In genomic region chr12:80917764-80918163, GRCm38 (mm10) we compare ENCODE assay signal across 10 mouse cellular contexts. TPM values are rescaled to one million over a fixed set of nuclear protein-coding genes. Genes with fewer than 3 reads are reported as not detected.
A peak's percentile ranks its signal among the peaks of the same experiment; 100 is the strongest.
DNase-seq lines count a peak whose midpoint lies in the region; TF ChIP-seq lines count a peak whose summit lies in the region.
"Had no signal": no experiment of that assay in that cellular context is flagged by ENCODE, and none has a peak within 500 bp of the region (broad histone marks: within the 10 kb centered on the region; RNA-seq: fewer than 3 reads in every experiment).

No protein-coding gene starts in this region.

- no peak for TF ChIP-seq EP300 in MEL (IDR thresholded peaks at IDR 0.05; ENCODE audit: low read depth in 1 of 2, low read length in 2 of 2)

- H3K36me3 ChIP-seq in MEL (ENCODE audit: control insufficient read depth in 1 of 2, insufficient read depth in 2 of 2, low read length in 2 of 2), result no peaks in the 10 kb centered on the region; a peak in 1 of 4 replicates
- no peaks in the 10 kb centered on the region for H3K36me3 ChIP-seq in embryonic facial prominence, embryonic 10.5 days (replicated peaks)
- H3K36me3 ChIP-seq: embryonic facial prominence, embryonic 12.5 days; liver, embryonic 15.5 days had no signal

- H3K27me3 ChIP-seq in MEL (ENCODE audit: control insufficient read depth in 1 of 2, insufficient read depth in 2 of 2, low read length in 2 of 2), result peaks cover 0 to 1% of the 10 kb centered on the region in 2 experiments; a peak in 1 of 4 replicates
- H3K27me3 ChIP-seq in embryonic facial prominence, embryonic 10.5 days (replicated peaks; ENCODE audit: low read depth, poor library complexity, severe bottlenecking), result peaks cover 6% of the 10 kb centered on the region; the same call in 1 of the 2 replicates
- H3K27me3 ChIP-seq: embryonic facial prominence, embryonic 12.5 days had no signal

- 0 out of 4 replicates have a peak, but pooled peaks cover 0 to 2% of the 10 kb centered on the region in 2 experiments for H3K4me1 ChIP-seq in MEL (ENCODE audit: control insufficient read depth in 1 of 2, insufficient read depth in 2 of 2, low read length in 2 of 2)
- H3K4me1 ChIP-seq in embryonic facial prominence, embryonic 10.5 days, result peaks cover 4% of the 10 kb centered on the region

- peak; percentile 44 for DNase-seq in kidney, adult 9 months
- DNase-seq in kidney, adult 11 months, result no peak
- peak; percentile 70 for DNase-seq in MEL (ENCODE audit: low read depth, low spot score)
- DNase-seq in embryonic facial prominence, embryonic 10.5 days (ENCODE audit: low spot score), result peak; percentile 21
- peak; percentile 74 for DNase-seq in naive thymus-derived CD4-positive, alpha-beta T cell, adult 2 months (ENCODE audit: low read depth)
- DNase-seq in left cerebral cortex, adult 8-10 months (ENCODE audit: low spot score in 2 of 2), result no peak
- no peak for DNase-seq in layer of hippocampus, adult 9-11 months
- DNase-seq in right cerebral cortex, postnatal 4 days, result no peak

- TF ChIP-seq RAD21 in MEL (IDR thresholded peaks at IDR 0.05; ENCODE audit: low read depth, low read length), result peak; percentile 42

- H3K4me3 ChIP-seq in MEL (ENCODE audit: control insufficient read depth in 1 of 2, insufficient read depth in 1 of 2, low read depth in 2 of 2, low read length in 2 of 2), result no peak overlapping the region
- H3K4me3 ChIP-seq in embryonic facial prominence, embryonic 10.5 days, result no peak overlapping the region
- H3K4me3 ChIP-seq: embryonic facial prominence, embryonic 12.5 days; liver, embryonic 15.5 days had no signal

- WGBS in embryonic facial prominence, embryonic 10.5 days, result 61% methylated on average over 7 of the region's 7 CpGs

- TF ChIP-seq POLR2A in MEL (IDR thresholded peaks at IDR 0.05; ENCODE audit: control insufficient read depth in 1 of 2, insufficient read depth in 1 of 2, low read depth in 1 of 2, low read length in 2 of 2, poor library complexity in 1 of 2), result no peak

- no peaks in the 10 kb centered on the region for H3K9me3 ChIP-seq in MEL (replicated peaks; ENCODE audit: insufficient read depth, low read length)
- H3K9me3 ChIP-seq in embryonic facial prominence, embryonic 10.5 days, result no peaks in the 10 kb centered on the region
- H3K9me3 ChIP-seq: embryonic facial prominence, embryonic 12.5 days; liver, embryonic 15.5 days had no signal

- no peaks in the 10 kb centered on the region for H3K79me2 ChIP-seq in MEL (ENCODE audit: control insufficient read depth, insufficient read depth, low read length, poor library complexity)

- no peak overlapping the region for H3K9ac ChIP-seq in MEL (ENCODE audit: control insufficient read depth, low read depth, low read length, poor library complexity, severe bottlenecking)
- H3K9ac ChIP-seq: embryonic facial prominence, embryonic 12.5 days; liver, embryonic 15.5 days had no signal

- TF ChIP-seq CTCF in MEL (IDR thresholded peaks at IDR 0.05 in 2 of 3, conservative IDR thresholded peaks at IDR 0.05 in 1 of 3; ENCODE audit: control insufficient read depth in 1 of 3, insufficient read depth in 1 of 3, low read depth in 2 of 3, low read length in 3 of 3, poor library complexity in 1 of 3, severe bottlenecking in 1 of 3), result peak; percentile 75 to 91 (median 82)

- H3K27ac ChIP-seq in MEL (ENCODE audit: control insufficient read depth, low read depth, low read length), result no peak overlapping the region
- H3K27ac ChIP-seq in embryonic facial prominence, embryonic 10.5 days (replicated peaks), result no peak overlapping the region
- H3K27ac ChIP-seq: embryonic facial prominence, embryonic 12.5 days; liver, embryonic 15.5 days had no signal

TF ChIP-seq in MEL, 35 proteins besides CTCF, POLR2A, EP300 and RAD21:
- TF ChIP-seq MAZ (IDR thresholded peaks at IDR 0.05; ENCODE audit: low read depth, low read length) (no peak), BHLHE40 (IDR thresholded peaks at IDR 0.05; ENCODE audit: borderline replicate concordance, low read depth, low read length) (peak; percentile 77), E2F4 (IDR thresholded peaks at IDR 0.05; ENCODE audit: borderline replicate concordance, low read depth, low read length) (no peak), UBTF (IDR thresholded peaks at IDR 0.05; ENCODE audit: borderline replicate concordance, insufficient read depth, low read depth, low read length) (no peak), MAX (IDR thresholded peaks at IDR 0.05; ENCODE audit: low read length) (no peak), SMC3 (IDR thresholded peaks at IDR 0.05; ENCODE audit: low read depth, low read length) (peak; percentile 64), KAT2A (conservative IDR thresholded peaks at IDR 0.05; ENCODE audit: low read depth, low read length) (no peak), ZC3H11A (IDR thresholded peaks at IDR 0.05; ENCODE audit: low read depth, low read length) (no peak), MYC (IDR thresholded peaks at IDR 0.05; ENCODE audit: low read depth, low read length) (no peak), TCF12 (IDR thresholded peaks at IDR 0.05; ENCODE audit: low read depth, low read length) (no peak), ZNF384 (IDR thresholded peaks at IDR 0.05; ENCODE audit: low read depth, low read length) (peak; percentile 64; the same call in 1 of the 2 replicates)

RNA-seq across cellular contexts. Expression of gene Srsf5, which starts 27.5 kb away (rescaled TPM):
- total RNA-seq in MEL (2012; rRNA removed), result 401 and 419 TPM in 2 replicates
- polyA plus RNA-seq in MEL (2012; ENCODE audit: insufficient read depth in 1 of 2, insufficient read length in 2 of 2, low read depth in 1 of 2, low replicate concordance in 2 of 2, missing spikeins in 1 of 2), result 100 to 1,000 TPM; 276 to 460 TPM
- polyA plus RNA-seq in embryonic facial prominence, embryonic 10.5 days (2016; fragmentation: Nextera tagmentation; extraction: Ambion mirVana), result 477 and 521 TPM in 2 replicates
- total RNA-seq in left cerebral cortex, adult 8-10 months (2022), result 100 to 1,000 TPM; 286 to 385 (median 329) TPM

RNA-seq across cellular contexts. Expression of gene Slc10a1, which starts 50.7 kb away (rescaled TPM):
- total RNA-seq in MEL (2012; rRNA removed), result 0.12 TPM in 1 of 2 replicates, not detected in the other
- polyA plus RNA-seq in MEL (2012; ENCODE audit: insufficient read depth in 1 of 2, insufficient read length in 2 of 2, low read depth in 1 of 2, low replicate concordance in 2 of 2, missing spikeins in 1 of 2), result under 1 TPM in 1 of 2 experiments, not detected in 1; 0.18 TPM
- polyA plus RNA-seq in embryonic facial prominence, embryonic 10.5 days (2016; fragmentation: Nextera tagmentation; extraction: Ambion mirVana), result 0.64 and 0.82 TPM in 2 replicates
- total RNA-seq in left cerebral cortex, adult 8-10 months (2022), result not detected

Comparison
In these comparisons a context has a peak if more than half of its experiments do, and no peak if none do; other contexts are left out.
1. DNase-seq: peak in kidney, adult 9 months (single experiment), MEL (single experiment), embryonic facial prominence, embryonic 10.5 days (single experiment) and naive thymus-derived CD4-positive, alpha-beta T cell, adult 2 months (single experiment); none in kidney, adult 11 months (single experiment), left cerebral cortex, adult 8-10 months (0 of 2), layer of hippocampus, adult 9-11 months (single experiment) and right cerebral cortex, postnatal 4 days (single experiment).